Mouse (Mus musculus) liver, embryonic 11.5 days (tissue): ENCODE results near the gene Gm5478. TPM values are rescaled to one million over a fixed set of nuclear protein-coding genes. Genes with fewer than 3 reads are reported as not detected.
"Not testable (repeated sequence)": the region's sequence is repeated elsewhere in the genome, so short reads cannot be mapped to it uniquely, and the experiment has no call there.

ENCODE experiments used
- ATAC-seq: fragments of 200-750 bp; cut with Nextera tagmentation; replicated peaks from 2 replicates; pipeline ENCODE4 v1.8.0; 2017; ENCODE audit warnings: moderate number of reproducible peaks, mild to moderate bottlenecking, moderate TSS enrichment, moderate library complexity; ENCODE audit not compliant: low FRiP score
- DNase-seq: peaks from one replicate; pipeline ENCODE4 v3.0.0-alpha.2; 2017; ENCODE audit warnings: low spot score
- H3K27ac ChIP-seq: fragments of 300-500 bp; sonication (generic); 2 replicates; pipeline ENCODE4 v1.5.1; 2014; ENCODE audit warnings: mild to moderate bottlenecking, low read depth, low read length, control low read depth
- H3K27me3 ChIP-seq: fragments of 300-500 bp; sonication (generic); replicated peaks from 2 replicates; pipeline ENCODE4 v1.6.1; 2014; ENCODE audit warnings: low read length, mixed read lengths; ENCODE audit not compliant: control insufficient read depth, insufficient read depth
- H3K36me3 ChIP-seq: fragments of 300-500 bp; sonication (generic); 2 replicates; pipeline ENCODE4 v1.6.1; 2014; ENCODE audit warnings: mild to moderate bottlenecking, low read length, moderate library complexity, mixed read lengths; ENCODE audit not compliant: control insufficient read depth, insufficient read depth
- H3K4me1 ChIP-seq: fragments of 300-500 bp; sonication (generic); replicated peaks from 2 replicates; pipeline ENCODE4 v1.6.1; 2014; ENCODE audit warnings: low read length, mixed read lengths; ENCODE audit not compliant: control insufficient read depth, insufficient read depth
- H3K4me2 ChIP-seq: fragments of 300-500 bp; sonication (generic); 2 replicates; pipeline ENCODE4 v1.6.1; 2014; ENCODE audit warnings: mild to moderate bottlenecking, control low read depth, moderate library complexity
- H3K4me3 ChIP-seq: fragments of 300-500 bp; sonication (generic); 2 replicates; pipeline ENCODE4 v1.5.1; 2014; ENCODE audit warnings: low read depth, low read length, control low read depth
- H3K9ac ChIP-seq: fragments of 300-500 bp; sonication (generic); 2 replicates; pipeline ENCODE4 v1.6.1; 2014; ENCODE audit warnings: low read depth, low read length, control low read depth
- H3K9me3 ChIP-seq: fragments of 300-500 bp; sonication (generic); 2 replicates; pipeline ENCODE4 v1.6.1; 2016; ENCODE audit warnings: low read length, inconsistent platforms, mixed read lengths; ENCODE audit not compliant: control insufficient read depth
- WGBS: fragments of 180-500 bp; shearing (Covaris S2); extraction: QIAGEN DNeasy Blood & Tissue Kit; methylation state at CpG from one replicate; pipeline ENCODE4 v1.1.7; 2014; 5-methylcytosine and 5-hydroxymethylcytosine counted together
- polyA plus RNA-seq: library from polyadenylated mRNA; unstranded; fragments of >200 nt; fragmentation: Nextera tagmentation; extraction: Ambion mirVana; gene quantifications from 2 replicates; pipeline ENCODE4 v1.2.1, GENCODE M21; 2014

Gene Gm5478
- polyA plus RNA-seq = not detected in 2 replicates

DNA sequence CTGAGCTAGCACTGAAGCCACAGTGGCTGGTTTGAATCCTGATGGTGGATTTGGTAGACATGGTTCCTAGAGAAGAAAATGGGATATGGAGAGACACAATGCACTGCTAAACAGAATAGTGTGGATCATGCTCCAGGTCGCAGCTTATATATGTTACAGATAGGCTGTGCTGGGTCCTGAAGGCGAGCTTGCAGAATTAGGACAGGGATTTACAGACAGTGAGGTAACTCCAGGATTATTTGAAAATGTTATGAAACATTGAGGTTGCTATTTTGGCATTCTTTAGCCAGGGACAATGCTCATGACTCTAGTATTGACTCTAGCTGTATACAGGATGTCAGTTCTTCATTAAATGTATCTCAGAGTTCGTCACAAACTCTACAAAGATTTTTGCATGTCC lies at the start of gene Gm5478:
TSS of gene Gm5478 (minus strand) at position 101 of the 400 bp plus-strand sequence.
- ATAC-seq (no peak), DNase-seq (no peak)
- H3K27me3 ChIP-seq = no peaks in the 10 kb centered on the region
- H3K27ac ChIP-seq = no peak within 1 kb of the TSS
- no peaks in the 10 kb centered on the region for H3K36me3 ChIP-seq
- 65% methylated on average over 3 of the region's 3 CpGs for WGBS
- no peak within 1 kb of the TSS for H3K9ac ChIP-seq
- no peaks in the 10 kb centered on the region for H3K9me3 ChIP-seq
- H3K4me3 ChIP-seq = no peak within 1 kb of the TSS
- no peaks in the 10 kb centered on the region for H3K4me1 ChIP-seq
- no peak within 1 kb of the TSS for H3K4me2 ChIP-seq

DNA sequence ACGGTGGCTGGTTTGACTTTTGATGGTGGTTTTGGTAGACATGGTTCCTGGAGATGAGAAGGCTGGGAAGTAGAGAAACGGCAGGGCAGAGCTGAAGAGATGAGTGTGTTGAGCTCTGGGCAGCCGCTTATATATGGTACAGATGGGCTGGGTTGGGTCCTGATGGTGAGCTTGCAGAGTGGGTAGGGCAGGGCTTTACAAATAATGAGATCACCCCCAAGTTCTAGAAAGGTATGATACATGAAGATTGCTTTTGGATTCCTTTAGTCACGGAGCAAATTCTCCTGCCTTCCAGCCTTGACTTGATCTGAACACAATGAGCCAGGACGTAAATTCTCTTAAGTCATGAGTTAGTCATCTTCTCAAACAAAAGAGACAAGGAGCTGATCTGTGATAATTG lies 47.0 kb upstream of the Gm5478 start, which contains the start of gene Krt6a:
TSS of gene Krt6a (minus strand) at position 101 of the 400 bp plus-strand sequence.
- no peak within 1 kb of the TSS for H3K4me2 ChIP-seq
- H3K27ac ChIP-seq = no peak within 1 kb of the TSS
- H3K4me3 ChIP-seq = no peak within 1 kb of the TSS
- H3K27me3 ChIP-seq = no peaks in the 10 kb centered on the region
- H3K4me1 ChIP-seq = no peaks in the 10 kb centered on the region
- no peaks in the 10 kb centered on the region for H3K36me3 ChIP-seq
- 83% methylated on average over 5 of the region's 5 CpGs for WGBS
- DNase-seq (no peak), ATAC-seq (no peak)
- H3K9me3 ChIP-seq = no peaks in the 10 kb centered on the region
- H3K9ac ChIP-seq = no peak within 1 kb of the TSS

DNA sequence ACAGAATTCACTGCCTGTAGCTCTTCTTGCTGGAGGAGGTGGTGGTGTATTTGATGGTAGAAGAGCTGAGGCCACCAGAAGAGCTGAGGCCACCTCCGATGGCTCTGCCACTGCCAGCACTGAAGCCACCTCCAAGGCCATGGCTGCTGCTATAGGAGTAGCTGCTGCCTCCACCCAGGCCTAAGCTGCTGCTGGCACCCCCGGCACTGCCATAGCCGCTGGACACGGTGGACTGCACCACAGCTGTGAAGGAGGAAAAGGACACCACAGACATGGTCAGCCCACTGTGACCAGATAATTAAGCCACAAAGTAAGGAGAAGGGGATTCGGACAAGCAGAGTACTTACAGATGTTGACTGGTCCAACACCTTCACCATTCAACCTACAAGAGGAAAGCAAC lies 43.3 kb upstream of the Gm5478 start:
- H3K4me1 ChIP-seq, H3K27me3 ChIP-seq, H3K4me3 ChIP-seq, DNase-seq, H3K4me2 ChIP-seq, H3K27ac ChIP-seq, H3K9ac ChIP-seq, ATAC-seq, H3K36me3 ChIP-seq, H3K9me3 ChIP-seq: not testable (repeated sequence)
- WGBS = 89% methylated on average over 5 of the region's 5 CpGs

DNA sequence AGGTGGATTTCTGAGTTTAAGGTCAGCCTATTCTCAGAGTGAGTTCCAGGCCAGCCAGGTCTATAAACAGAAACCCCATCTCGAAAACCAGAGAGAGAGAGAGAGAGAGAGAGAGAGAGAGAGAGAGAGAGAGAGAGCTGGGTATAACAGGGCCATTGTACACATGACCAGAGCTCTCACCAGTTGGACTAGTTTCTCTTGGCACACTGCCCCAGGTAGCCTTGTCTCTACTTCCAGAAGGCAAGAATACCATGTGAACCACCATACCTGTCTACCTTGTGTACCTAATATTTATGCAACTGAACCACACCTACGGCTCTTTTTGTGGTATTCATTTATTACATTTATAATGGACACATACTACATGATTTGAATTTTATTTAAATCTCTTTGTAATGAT lies 41.0 kb upstream of the Gm5478 start:
- no peaks in the 10 kb centered on the region for H3K27me3 ChIP-seq
- WGBS = 40% methylated on average over 2 of the region's 2 CpGs
- no peak overlapping the region for H3K4me2 ChIP-seq
- no peaks in the 10 kb centered on the region for H3K36me3 ChIP-seq
- no peaks in the 10 kb centered on the region for H3K9me3 ChIP-seq
- DNase-seq (no peak), ATAC-seq (no peak)
- H3K9ac ChIP-seq = no peak overlapping the region
- H3K4me3 ChIP-seq = no peak overlapping the region
- H3K4me1 ChIP-seq = no peaks in the 10 kb centered on the region
- H3K27ac ChIP-seq = no peak overlapping the region

DNA sequence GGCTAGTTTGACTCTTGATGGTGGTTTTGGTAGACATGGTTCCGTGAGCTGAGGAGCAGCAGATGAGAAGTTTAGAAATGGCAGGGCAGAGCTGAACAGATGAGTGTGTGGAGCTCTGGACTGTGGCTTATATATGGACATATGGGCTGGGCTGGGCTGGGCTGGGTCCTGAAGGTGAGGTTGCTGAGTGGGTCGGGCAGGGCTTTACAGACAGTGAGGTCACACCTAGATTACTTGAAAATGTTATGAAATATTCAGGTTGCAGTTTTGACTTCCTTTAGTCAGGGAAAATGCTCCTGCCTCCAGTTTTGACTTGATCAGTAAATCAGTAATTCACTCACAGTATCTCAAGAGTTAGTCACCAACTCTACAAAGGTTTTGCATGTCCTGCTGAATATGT lies 33.0 kb upstream of the Gm5478 start, which contains the start of gene Krt6b:
TSS of gene Krt6b (minus strand) at position 101 of the 400 bp plus-strand sequence.
- no peaks in the 10 kb centered on the region for H3K36me3 ChIP-seq
- H3K4me2 ChIP-seq = no peak within 1 kb of the TSS
- ATAC-seq (no peak), DNase-seq (no peak)
- H3K9me3 ChIP-seq = no peaks in the 10 kb centered on the region
- H3K4me3 ChIP-seq = no peak within 1 kb of the TSS
- no peak within 1 kb of the TSS for H3K9ac ChIP-seq
- no peaks in the 10 kb centered on the region for H3K4me1 ChIP-seq
- WGBS = 77% methylated on average over 2 of the region's 2 CpGs
- H3K27ac ChIP-seq = no peak within 1 kb of the TSS
- H3K27me3 ChIP-seq = no peaks in the 10 kb centered on the region

DNA sequence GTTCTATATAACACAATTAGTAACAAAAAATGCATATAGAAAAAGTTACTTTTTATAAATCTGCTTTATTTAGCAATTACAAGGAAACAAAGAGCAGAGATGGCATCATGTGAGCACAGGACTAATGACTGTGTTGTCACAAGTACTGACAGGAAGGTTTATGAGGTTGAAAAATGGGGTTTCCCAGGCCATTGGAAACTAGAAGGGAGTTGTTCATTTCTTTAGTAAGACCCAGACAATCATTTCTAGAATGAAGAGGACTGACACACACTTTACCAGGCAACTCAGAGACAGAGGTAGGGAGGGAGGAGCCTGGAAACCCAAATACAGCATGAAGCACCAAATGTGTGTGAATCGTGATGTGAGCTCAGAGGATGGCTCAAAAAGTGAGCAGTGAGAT lies 28.8 kb upstream of the Gm5478 start:
- Histone ChIP-seq H3K9ac (no peak overlapping the region), H3K27ac (no peak overlapping the region), H3K9me3 (no peaks in the 10 kb centered on the region), H3K4me3 (no peak overlapping the region), H3K4me2 (no peak overlapping the region), H3K27me3 (no peaks in the 10 kb centered on the region), H3K4me1 (no peaks in the 10 kb centered on the region), H3K36me3 (no peaks in the 10 kb centered on the region)
- DNase-seq (no peak), ATAC-seq (no peak)
- 64% methylated on average over 1 of the region's 1 CpGs for WGBS

DNA sequence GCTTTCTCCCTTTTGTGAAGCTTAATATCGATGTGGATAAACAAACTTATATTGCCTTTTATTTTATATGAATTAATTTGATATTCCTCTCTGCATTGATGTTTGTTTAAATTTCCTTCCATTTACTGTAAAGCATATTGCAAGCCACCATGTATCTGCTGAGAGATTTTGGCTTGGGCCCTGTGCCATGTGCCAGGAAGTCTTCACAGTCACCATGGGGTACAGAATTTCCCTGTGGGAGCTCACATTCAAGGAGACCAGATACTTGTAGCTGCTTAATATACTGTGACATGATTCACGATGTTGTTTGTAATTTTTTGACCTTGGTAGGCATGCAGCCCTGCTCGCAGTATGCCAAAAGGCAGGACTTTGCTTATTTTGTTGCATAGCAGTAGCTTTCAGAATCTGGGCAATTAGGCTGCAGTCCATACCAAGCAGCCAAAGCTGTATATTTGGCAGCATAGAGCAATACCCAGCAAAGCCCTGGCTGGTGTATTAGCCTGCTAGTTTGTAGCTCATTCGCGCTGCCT lies 5.6 kb upstream of the Gm5478 start:
- Histone ChIP-seq H3K4me1 (no peaks in the 10 kb centered on the region), H3K36me3 (no peaks in the 10 kb centered on the region), H3K4me2 (no peak overlapping the region), H3K9ac (no peak overlapping the region), H3K27me3 (no peaks in the 10 kb centered on the region), H3K4me3 (no peak overlapping the region), H3K27ac (no peak overlapping the region), H3K9me3 (no peaks in the 10 kb centered on the region)
- DNase-seq (no peak), ATAC-seq (no peak)
- 82% methylated on average over 5 of the region's 5 CpGs for WGBS

DNA sequence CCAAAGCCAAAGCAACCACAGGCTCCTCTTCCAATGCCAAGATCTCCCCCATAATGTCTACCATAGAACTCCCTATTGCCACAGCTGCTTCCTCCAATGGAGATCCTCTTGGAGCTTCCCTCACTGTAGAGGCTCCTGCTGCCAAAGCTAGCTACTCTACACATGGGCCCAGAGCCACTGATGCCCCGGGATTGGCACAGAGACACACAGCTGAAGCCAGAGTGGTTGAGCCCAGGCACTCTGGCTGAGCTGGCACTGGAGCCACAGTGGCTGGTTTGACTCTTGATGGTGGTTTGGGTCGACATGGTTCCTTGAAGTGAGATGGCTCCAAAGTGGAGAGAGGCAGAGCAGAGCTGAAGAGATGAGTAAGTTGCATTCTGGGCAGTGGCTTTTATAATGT lies 19.3 kb downstream of the Gm5478 start, which contains the start of gene Gm5414:
TSS of gene Gm5414 (minus strand) at position 305 of the 400 bp plus-strand sequence.
- Histone ChIP-seq H3K27ac (no peak within 1 kb of the TSS), H3K27me3 (no peaks in the 10 kb centered on the region), H3K9me3 (no peaks in the 10 kb centered on the region), H3K9ac (no peak within 1 kb of the TSS), H3K4me1 (no peaks in the 10 kb centered on the region), H3K4me2 (no peak within 1 kb of the TSS), H3K4me3 (no peak within 1 kb of the TSS), H3K36me3 (no peaks in the 10 kb centered on the region)
- no peak for ATAC-seq
- WGBS = 50% methylated on average over 2 of the region's 2 CpGs
- DNase-seq = no peak

DNA sequence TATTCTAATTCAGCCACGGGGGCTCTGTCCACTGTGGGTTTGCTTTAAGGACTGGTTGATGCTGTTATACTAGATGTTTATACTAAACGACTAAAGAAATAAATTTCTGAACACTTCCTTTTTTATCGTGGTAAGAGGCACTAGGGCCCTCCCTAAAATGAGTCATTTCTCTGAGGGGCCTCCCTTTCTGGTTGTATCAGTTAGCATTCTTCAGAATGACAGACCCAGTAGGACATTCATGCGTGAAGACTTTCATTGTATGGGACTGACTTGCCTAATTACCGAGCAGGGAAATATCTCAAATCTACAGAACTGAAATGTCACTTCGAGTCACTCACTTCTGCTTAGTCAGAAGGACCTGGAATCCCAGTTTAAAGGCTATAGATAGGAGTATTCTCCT lies 48.1 kb downstream of the Gm5478 start:
- Histone ChIP-seq H3K4me2 (no peak overlapping the region), H3K27me3 (no peaks in the 10 kb centered on the region), H3K4me3 (no peak overlapping the region), H3K27ac (no peak overlapping the region), H3K9me3 (no peaks in the 10 kb centered on the region), H3K4me1 (no peaks in the 10 kb centered on the region), H3K9ac (no peak overlapping the region), H3K36me3 (no peaks in the 10 kb centered on the region)
- ATAC-seq (no peak), DNase-seq (no peak)
- WGBS = 65% methylated on average over 6 of the region's 6 CpGs
